24 mouse cellular contexts compared by ENCODE assay signal in the genomic region with DNA sequence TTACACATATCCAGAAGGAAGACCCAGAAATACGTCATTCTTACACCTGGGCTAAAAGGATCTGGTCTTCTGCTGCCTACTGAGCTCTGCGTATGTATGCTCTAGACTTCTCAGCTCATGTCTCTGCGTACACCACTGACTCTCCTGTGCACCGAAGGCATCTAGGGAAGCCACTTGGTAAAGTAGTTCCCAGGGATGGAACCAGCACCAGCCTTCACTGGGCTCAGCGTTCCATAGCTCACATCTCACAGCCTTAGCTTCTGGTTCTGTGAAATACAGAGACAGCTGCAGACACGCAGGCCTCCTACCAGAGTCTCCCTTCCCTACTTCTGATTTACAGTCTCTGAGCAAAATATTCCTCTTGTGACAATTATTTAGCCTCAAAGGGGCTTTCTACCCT.
DNase-seq lines count a peak whose midpoint lies in the region; ATAC-seq and TF ChIP-seq lines count a peak whose summit lies in the region.
"Had no signal": no experiment of that assay in that cellular context is flagged by ENCODE, and none has a peak within 500 bp of the region (broad histone marks: within the 10 kb centered on the region; RNA-seq: fewer than 3 reads in every experiment).

No protein-coding gene starts in this region.

- H3K4me2 ChIP-seq in forebrain, postnatal 0 days (ENCODE audit: low read depth): no peak overlapping the region
- H3K4me2 ChIP-seq in forebrain, embryonic 13.5 days: no peak overlapping the region
- H3K4me2 ChIP-seq in hindbrain, embryonic 16.5 days (ENCODE audit: low read length): no peak overlapping the region
- H3K4me2 ChIP-seq in hindbrain, embryonic 13.5 days: no peak overlapping the region
- no peak overlapping the region for H3K4me2 ChIP-seq in midbrain, embryonic 11.5 days
- H3K4me2 ChIP-seq: embryonic facial prominence, embryonic 12.5 days had no signal

- H3K27me3 ChIP-seq in forebrain, postnatal 0 days (ENCODE audit: insufficient read depth, low read length): no peaks in the 10 kb centered on the region
- H3K27me3 ChIP-seq in forebrain, embryonic 13.5 days: no peaks in the 10 kb centered on the region
- H3K27me3 ChIP-seq in hindbrain, embryonic 16.5 days (replicated peaks; ENCODE audit: control insufficient read depth, insufficient read depth, low read length): no peaks in the 10 kb centered on the region
- H3K27me3 ChIP-seq in hindbrain, embryonic 13.5 days: no peaks in the 10 kb centered on the region
- H3K27me3 ChIP-seq in midbrain, embryonic 11.5 days (ENCODE audit: control insufficient read depth, insufficient read depth, low read length): no peaks in the 10 kb centered on the region
- no peaks in the 10 kb centered on the region for H3K27me3 ChIP-seq in midbrain, embryonic 10.5 days (ENCODE audit: low read depth, poor library complexity, severe bottlenecking)
- H3K27me3 ChIP-seq: CH12.LX; embryonic facial prominence, embryonic 12.5 days had no signal

- TF ChIP-seq CTCF in forebrain, postnatal 0 days (IDR thresholded peaks at IDR 0.05; ENCODE audit: low read depth): no peak

- peaks cover 5% of the 10 kb centered on the region for H3K4me1 ChIP-seq in forebrain, postnatal 0 days (ENCODE audit: insufficient read depth)
- H3K4me1 ChIP-seq in forebrain, embryonic 13.5 days: peaks cover 23% of the 10 kb centered on the region
- no peaks in the 10 kb centered on the region for H3K4me1 ChIP-seq in hindbrain, embryonic 16.5 days (ENCODE audit: control insufficient read depth, insufficient read depth, low read depth, low read length)
- H3K4me1 ChIP-seq in hindbrain, embryonic 13.5 days (replicated peaks): no peaks in the 10 kb centered on the region
- no peaks in the 10 kb centered on the region for H3K4me1 ChIP-seq in midbrain, embryonic 11.5 days (ENCODE audit: control insufficient read depth, insufficient read depth, low read length)
- H3K4me1 ChIP-seq in midbrain, embryonic 10.5 days: no peaks in the 10 kb centered on the region
- H3K4me1 ChIP-seq: embryonic facial prominence, embryonic 12.5 days had no signal

- H3K9ac ChIP-seq in forebrain, postnatal 0 days: no peak overlapping the region
- H3K9ac ChIP-seq in forebrain, embryonic 13.5 days: no peak overlapping the region
- no peak overlapping the region for H3K9ac ChIP-seq in hindbrain, embryonic 16.5 days (ENCODE audit: low read depth, low read length)
- no peak overlapping the region for H3K9ac ChIP-seq in hindbrain, embryonic 13.5 days
- H3K9ac ChIP-seq in midbrain, embryonic 11.5 days (ENCODE audit: low read length): no peak overlapping the region
- H3K9ac ChIP-seq: embryonic facial prominence, embryonic 12.5 days had no signal

- no peak overlapping the region for H3K4me3 ChIP-seq in forebrain, postnatal 0 days (ENCODE audit: low read depth, low read length)
- no peak overlapping the region for H3K4me3 ChIP-seq in forebrain, embryonic 13.5 days
- H3K4me3 ChIP-seq in hindbrain, embryonic 16.5 days (ENCODE audit: low read length): no peak overlapping the region
- no peak overlapping the region for H3K4me3 ChIP-seq in hindbrain, embryonic 13.5 days
- no peak overlapping the region for H3K4me3 ChIP-seq in midbrain, embryonic 11.5 days (ENCODE audit: low read depth, low read length)
- no peak overlapping the region for H3K4me3 ChIP-seq in midbrain, embryonic 10.5 days
- H3K4me3 ChIP-seq: embryonic facial prominence, embryonic 10.5 days; embryonic facial prominence, embryonic 12.5 days had no signal

- 0 out of 2 replicates have a peak, but pooled peaks have one; percentile 20 for ATAC-seq in forebrain, postnatal 0 days
- ATAC-seq in forebrain, embryonic 13.5 days: no peak
- ATAC-seq in hindbrain, embryonic 16.5 days: peak; percentile 24; the same call in 1 of the 2 replicates
- no peak for ATAC-seq in hindbrain, embryonic 13.5 days (ENCODE audit: low FRiP score)
- no peak for ATAC-seq in midbrain, embryonic 11.5 days (ENCODE audit: low FRiP score)
- ATAC-seq: activated CD4-positive, CD25-positive, alpha-beta regulatory T cell, adult 4 months; CD4-positive, CD25-positive, alpha-beta regulatory T cell, adult 4 months; forebrain, embryonic 14.5 days; forebrain, embryonic 16.5 days; Patski had no signal

- no peak overlapping the region for H3K27ac ChIP-seq in forebrain, postnatal 0 days (ENCODE audit: low read depth, low read length)
- no peak overlapping the region for H3K27ac ChIP-seq in forebrain, embryonic 13.5 days
- no peak overlapping the region for H3K27ac ChIP-seq in hindbrain, embryonic 16.5 days (ENCODE audit: low read depth, low read length)
- no peak overlapping the region for H3K27ac ChIP-seq in hindbrain, embryonic 13.5 days
- no peak overlapping the region for H3K27ac ChIP-seq in midbrain, embryonic 11.5 days (ENCODE audit: low read depth, low read length)
- no peak overlapping the region for H3K27ac ChIP-seq in midbrain, embryonic 10.5 days (replicated peaks)
- H3K27ac ChIP-seq: embryonic facial prominence, embryonic 10.5 days; embryonic facial prominence, embryonic 12.5 days had no signal

- WGBS in forebrain, postnatal 0 days: 88% methylated on average over 6 of the region's 6 CpGs
- 87% methylated on average over 6 of the region's 6 CpGs for WGBS in forebrain, embryonic 13.5 days
- 90% methylated on average over 6 of the region's 6 CpGs for WGBS in hindbrain, embryonic 16.5 days
- WGBS in hindbrain, embryonic 13.5 days: 89% methylated on average over 6 of the region's 6 CpGs
- WGBS in midbrain, embryonic 11.5 days: 88% methylated on average over 6 of the region's 6 CpGs
- WGBS in midbrain, embryonic 10.5 days: 89% methylated on average over 6 of the region's 6 CpGs

- H3K9me3 ChIP-seq in forebrain, postnatal 0 days (ENCODE audit: low read length): no peaks in the 10 kb centered on the region
- H3K9me3 ChIP-seq in forebrain, embryonic 13.5 days (replicated peaks): no peaks in the 10 kb centered on the region
- no peaks in the 10 kb centered on the region for H3K9me3 ChIP-seq in hindbrain, embryonic 16.5 days (ENCODE audit: control insufficient read depth, low read length)
- no peaks in the 10 kb centered on the region for H3K9me3 ChIP-seq in hindbrain, embryonic 13.5 days
- H3K9me3 ChIP-seq in midbrain, embryonic 11.5 days (ENCODE audit: control insufficient read depth, low read length): no peaks in the 10 kb centered on the region
- H3K9me3 ChIP-seq in midbrain, embryonic 10.5 days (replicated peaks): no peaks in the 10 kb centered on the region
- H3K9me3 ChIP-seq: embryonic facial prominence, embryonic 10.5 days; embryonic facial prominence, embryonic 12.5 days; G1E had no signal

- no peaks in the 10 kb centered on the region for H3K36me3 ChIP-seq in forebrain, postnatal 0 days (ENCODE audit: insufficient read depth)
- no peaks in the 10 kb centered on the region for H3K36me3 ChIP-seq in forebrain, embryonic 13.5 days (ENCODE audit: poor library complexity, severe bottlenecking)
- no peaks in the 10 kb centered on the region for H3K36me3 ChIP-seq in hindbrain, embryonic 16.5 days (ENCODE audit: control insufficient read depth, insufficient read depth, low read length)
- H3K36me3 ChIP-seq in hindbrain, embryonic 13.5 days: no peaks in the 10 kb centered on the region
- H3K36me3 ChIP-seq in midbrain, embryonic 11.5 days (ENCODE audit: control insufficient read depth, insufficient read depth, low read length): no peaks in the 10 kb centered on the region
- H3K36me3 ChIP-seq in midbrain, embryonic 10.5 days: no peaks in the 10 kb centered on the region
- H3K36me3 ChIP-seq: embryonic facial prominence, embryonic 10.5 days; embryonic facial prominence, embryonic 12.5 days; G1E had no signal

- DNase-seq in forebrain, postnatal 0 days: no peak
- DNase-seq in midbrain, embryonic 11.5 days (ENCODE audit: low spot score, missing footprints): peak; percentile 53
- no peak for DNase-seq in midbrain, embryonic 10.5 days (ENCODE audit: low spot score)
- DNase-seq: adrenal gland, adult 8-10 months; adrenal gland, postnatal 14 days; adrenal gland, postnatal 36 days; B cell, adult 2 months; cerebellum, adult 11-12 months; cerebellum, adult 2 months; cerebellum, adult 9-10 months; cerebellum, postnatal 10 days; cerebellum, postnatal 25 days had no signal

Comparison
In these comparisons a context has a peak if more than half of its experiments do, and no peak if none do; other contexts are left out.
1. ATAC-seq: peak in forebrain, postnatal 0 days (single experiment) and hindbrain, embryonic 16.5 days (single experiment); none in forebrain, embryonic 13.5 days (single experiment), hindbrain, embryonic 13.5 days (single experiment) and midbrain, embryonic 11.5 days (single experiment).